Mouse (Mus musculus) lung, postnatal 0 days (tissue): ENCODE data around the gene Gstp3.

Source experiments
- CTCF ChIP-seq: IDR thresholded peaks from 2 replicates; pipeline ENCODE4 v1.5.1; 2016; ENCODE audit warnings: antibody characterized with exemption, mild to moderate bottlenecking
- EP300 ChIP-seq: IDR thresholded peaks from 2 replicates; pipeline ENCODE4 v1.6.1; 2016; ENCODE audit warnings: antibody characterized with exemption, mild to moderate bottlenecking, control low read depth

- TF ChIP-seq CTCF (no peak), EP300 (no peak)
Observed at GRCm38 (mm10) chr19:4060899-4061465, 1.6 kb upstream of the Gstp3 start.
